Mouse (Mus musculus) liver, embryonic 14.5 days (tissue): ENCODE measurements around the gene Erbb4. TPM values are rescaled to one million over a fixed set of nuclear protein-coding genes. Genes with fewer than 3 reads are reported as not detected.

Experiments used
- ATAC-seq: fragments of 200-750 bp; cut with Nextera tagmentation; 2 replicates; pipeline ENCODE4 v1.8.0; 2017; ENCODE audit warnings: moderate number of reproducible peaks, mild to moderate bottlenecking, moderate library complexity; ENCODE audit not compliant: insufficient read depth
- DNase-seq, 3 experiments: peaks; one replicate each; pipeline ENCODE4 v3.0.0-alpha.2; 2012 to 2013; ENCODE audit warnings: low read depth in 3 of 3, low spot score in 3 of 3
- H3K27ac ChIP-seq: fragments of 300-500 bp; sonication (generic); 2 replicates; pipeline ENCODE4 v1.5.1; 2014; ENCODE audit warnings: moderate library complexity, mild to moderate bottlenecking, control low read depth, inconsistent platforms
- H3K27me3 ChIP-seq: fragments of 300-500 bp; sonication (generic); 2 replicates; pipeline ENCODE4 v1.6.1; 2014; ENCODE audit warnings: mild to moderate bottlenecking, low read length, moderate library complexity; ENCODE audit not compliant: control insufficient read depth, insufficient read depth
- H3K36me3 ChIP-seq: fragments of 300-500 bp; sonication (generic); replicated peaks from 2 replicates; pipeline ENCODE4 v1.6.1; 2014; ENCODE audit warnings: low read depth; ENCODE audit not compliant: control insufficient read depth, insufficient read depth
- H3K4me1 ChIP-seq, 2 experiments: fragments of 200-500 bp in 1 of 2; fragments of 300-500 bp in 1 of 2; sonication (generic) in 1 of 2; replicated peaks; 2 replicates each; pipeline ENCODE4 v1.6.1; 2012 to 2014; ENCODE audit warnings: antibody characterized with exemption in 1 of 2, inconsistent platforms in 1 of 2, low read length in 1 of 2; ENCODE audit not compliant: control insufficient read depth in 2 of 2, insufficient read depth in 2 of 2
- H3K4me2 ChIP-seq: fragments of 300-500 bp; sonication (generic); 2 replicates; pipeline ENCODE4 v1.6.1; 2014; ENCODE audit warnings: low read depth, mild to moderate bottlenecking, control low read depth, moderate library complexity
- H3K4me3 ChIP-seq, 2 experiments: fragments of 200-500 bp in 1 of 2; fragments of 300-500 bp in 1 of 2; sonication (generic) in 1 of 2; 2 replicates each; pipeline ENCODE4 v1.5.1; 2012 to 2014; ENCODE audit warnings: low read depth in 2 of 2, low read length in 2 of 2, mild to moderate bottlenecking in 2 of 2, control low read depth in 1 of 2, inconsistent platforms in 1 of 2, moderate library complexity in 1 of 2; ENCODE audit not compliant: insufficient read depth in 1 of 2
- H3K9ac ChIP-seq: fragments of 300-500 bp; sonication (generic); replicated peaks from 2 replicates; pipeline ENCODE4 v1.6.1; 2014; ENCODE audit warnings: mild to moderate bottlenecking, control low read depth, moderate library complexity
- H3K9me3 ChIP-seq: fragments of 300-500 bp; sonication (generic); 2 replicates; pipeline ENCODE4 v1.6.1; 2016; ENCODE audit warnings: low read length, mixed read lengths; ENCODE audit not compliant: control insufficient read depth
- CTCF ChIP-seq: IDR thresholded peaks from 2 replicates; pipeline ENCODE4 v1.5.1; 2016; ENCODE audit warnings: antibody characterized with exemption, low read depth, control low read depth
- EP300 ChIP-seq: IDR thresholded peaks from 2 replicates; pipeline ENCODE4 v1.6.1; 2016; ENCODE audit warnings: antibody characterized with exemption, low read depth
- WGBS: fragments of 180-500 bp; shearing (Covaris S2); extraction: QIAGEN DNeasy Blood & Tissue Kit; methylation state at CpG from one replicate; pipeline ENCODE4 v1.1.7; 2014; ENCODE audit not compliant: insufficient replicate concordance; 5-methylcytosine and 5-hydroxymethylcytosine counted together
- polyA plus RNA-seq, 2 experiments: library from polyadenylated mRNA; depleted of rRNA in 1 of 2; stranded (reverse) in 1 of 2; unstranded in 1 of 2; fragments of >200 nt; fragmentation: Nextera tagmentation in 1 of 2; extraction: Ambion mirVana in 1 of 2; gene quantifications; 2 replicates each; pipeline versions ENCODE4 v1.2.1 to v1.2.3; 2012 to 2014

Gene Erbb4
- polyA plus RNA-seq, 2 experiments, result under 0.01 TPM; not detected in 1

GRCm38 (mm10) chr1:68979251-68979650 is 128.6 kb downstream of the Erbb4 start:
- 52% methylated on average over 2 of the region's 2 CpGs for WGBS
- H3K4me1 ChIP-seq, result no peaks in the 10 kb centered on the region

GRCm38 (mm10) chr1:68978571-68978970 is 129.3 kb downstream of the Erbb4 start:
- no peaks in the 10 kb centered on the region for H3K36me3 ChIP-seq
- TF ChIP-seq EP300 (no peak), CTCF (no peak)
- H3K27ac ChIP-seq, result no peak overlapping the region
- no peak overlapping the region for H3K4me2 ChIP-seq
- H3K9me3 ChIP-seq, result no peaks in the 10 kb centered on the region
- H3K4me1 ChIP-seq, result no peaks in the 10 kb centered on the region
- no peak for DNase-seq
- H3K9ac ChIP-seq, result no peak overlapping the region
- ATAC-seq, result no peak
- H3K4me3 ChIP-seq, result no peak overlapping the region
- no peaks in the 10 kb centered on the region for H3K27me3 ChIP-seq
- 52% methylated on average over 3 of the region's 3 CpGs for WGBS

More at GRCm38 (mm10) chr1:68979251-68979650, 128.6 kb downstream of the Erbb4 start:
- Histone ChIP-seq H3K9ac (no peak overlapping the region), H3K27me3 (no peaks in the 10 kb centered on the region), H3K4me3 (no peak overlapping the region), H3K27ac (no peak overlapping the region), H3K36me3 (no peaks in the 10 kb centered on the region), H3K9me3 (no peaks in the 10 kb centered on the region), H3K4me2 (no peak overlapping the region)
- TF ChIP-seq CTCF (no peak), EP300 (no peak)
- no peak for ATAC-seq
- no peak for DNase-seq

GRCm38 (mm10) chr1:68973355-68974127 is 134.3 kb downstream of the Erbb4 start:
- DNase-seq (no peak), ATAC-seq (no peak)
- Histone ChIP-seq H3K4me2 (no peak overlapping the region), H3K9ac (no peak overlapping the region), H3K9me3 (no peaks in the 10 kb centered on the region), H3K27me3 (no peaks in the 10 kb centered on the region), H3K27ac (no peak overlapping the region), H3K4me3 (no peak overlapping the region), H3K36me3 (no peaks in the 10 kb centered on the region), H3K4me1 (no peaks in the 10 kb centered on the region)
- WGBS, result 57% methylated on average over 5 of the region's 5 CpGs
- TF ChIP-seq CTCF (no peak), EP300 (no peak)

- Histone ChIP-seq H3K9me3 (no peaks in the 10 kb centered on the region), H3K36me3 (no peaks in the 10 kb centered on the region), H3K4me3 (no peak overlapping the region), H3K4me2 (no peak overlapping the region), H3K27ac (no peak overlapping the region), H3K27me3 (no peaks in the 10 kb centered on the region), H3K9ac (no peak overlapping the region), H3K4me1 (no peaks in the 10 kb centered on the region)
- TF ChIP-seq CTCF, result no peak
- TF ChIP-seq EP300, result no peak
- ATAC-seq (no peak), DNase-seq (no peak)
Observed at GRCm38 (mm10) chr1:68964127-68964526, 143.7 kb downstream of the Erbb4 start.

- Histone ChIP-seq H3K36me3 (no peaks in the 10 kb centered on the region), H3K4me3 (no peak overlapping the region), H3K4me1 (no peaks in the 10 kb centered on the region), H3K9ac (no peak overlapping the region), H3K27me3 (no peaks in the 10 kb centered on the region), H3K4me2 (no peak overlapping the region), H3K9me3 (no peaks in the 10 kb centered on the region), H3K27ac (no peak overlapping the region)
- TF ChIP-seq EP300 (no peak), CTCF (no peak)
- ATAC-seq (no peak), DNase-seq (no peak)
- WGBS, result 51% methylated on average over 2 of the region's 2 CpGs
Observed at GRCm38 (mm10) chr1:68961365-68962116, 146.3 kb downstream of the Erbb4 start.
